Mouse (Mus musculus) ES-Bruce4 (cell line): ENCODE measurements around the gene Fastk. TPM values are rescaled to one million over a fixed set of nuclear protein-coding genes. Genes with fewer than 3 reads are reported as not detected.

Experiments used
- H3K27ac ChIP-seq: 2 replicates; pipeline ENCODE4 v1.5.1; 2012; ENCODE audit warnings: low read length, inconsistent platforms; ENCODE audit not compliant: insufficient read depth
- H3K27me3 ChIP-seq: 2 replicates; pipeline ENCODE4 v1.6.1; 2012; ENCODE audit warnings: mild to moderate bottlenecking, low read length, inconsistent platforms; ENCODE audit not compliant: control insufficient read depth, poor library complexity, insufficient read depth, severe bottlenecking
- H3K36me3 ChIP-seq: 2 replicates; pipeline ENCODE4 v1.6.1; 2012; ENCODE audit warnings: inconsistent platforms, mild to moderate bottlenecking, low read length, moderate library complexity; ENCODE audit not compliant: control insufficient read depth, poor library complexity, insufficient read depth, severe bottlenecking
- H3K4me1 ChIP-seq: one replicate; pipeline ENCODE4 v1.8.1; 2011; ENCODE audit warnings: low read length; ENCODE audit not compliant: control insufficient read depth, insufficient read depth
- H3K4me3 ChIP-seq: 2 replicates; pipeline ENCODE4 v1.5.1; 2011; ENCODE audit warnings: low read depth, mild to moderate bottlenecking, low read length
- H3K9ac ChIP-seq: 2 replicates; pipeline ENCODE4 v1.6.1; 2012; ENCODE audit warnings: low read depth, mild to moderate bottlenecking, inconsistent platforms; ENCODE audit not compliant: poor library complexity, severe bottlenecking
- H3K9me3 ChIP-seq: replicated peaks from 2 replicates; pipeline ENCODE4 v1.6.1; 2012; ENCODE audit warnings: mild to moderate bottlenecking, low read length, inconsistent platforms; ENCODE audit not compliant: control insufficient read depth, poor library complexity, insufficient read depth, severe bottlenecking
- CTCF ChIP-seq: IDR thresholded peaks from one replicate; pipeline ENCODE4 v1.8.1; 2011; ENCODE audit warnings: low read depth, low read length
- EP300 ChIP-seq: IDR thresholded peaks from 2 replicates; pipeline ENCODE4 v1.6.1; 2011; ENCODE audit warnings: low read depth, low read length; ENCODE audit not compliant: insufficient read depth
- POLR2A ChIP-seq: IDR thresholded peaks from one replicate; pipeline ENCODE4 v1.8.1; 2011; ENCODE audit warnings: low read length; ENCODE audit not compliant: insufficient read depth
- polyA plus RNA-seq: library from polyadenylated mRNA; stranded (reverse); fragments of >200 nt; gene quantifications from 2 replicates; pipeline ENCODE4 v1.2.4, GENCODE M21; 2011; ENCODE audit warnings: low read depth; ENCODE audit not compliant: missing spikeins, insufficient read depth, insufficient read length

Fastk gene
- polyA plus RNA-seq, 1 experiment: 51.6 TPM

GRCm38 (mm10) chr5:24413938-24414337 is 31.1 kb downstream of the Fastk start:
- no peaks in the 10 kb centered on the region for H3K9me3 ChIP-seq
- no peak overlapping the region for H3K9ac ChIP-seq
- H3K27ac ChIP-seq: no peak overlapping the region
- H3K4me3 ChIP-seq: peak overlapping the region; percentile 38
- no peaks in the 10 kb centered on the region for H3K27me3 ChIP-seq
- H3K36me3 ChIP-seq: no peaks in the 10 kb centered on the region
- H3K4me1 ChIP-seq: peaks cover 3% of the 10 kb centered on the region
- no peak for TF ChIP-seq EP300
- TF ChIP-seq CTCF: no peak
- no peak for TF ChIP-seq POLR2A

- no peaks in the 10 kb centered on the region for H3K27me3 ChIP-seq
- TF ChIP-seq CTCF: no peak
- no peak for TF ChIP-seq EP300
- no peak for TF ChIP-seq POLR2A
- H3K9me3 ChIP-seq: no peaks in the 10 kb centered on the region
- H3K4me1 ChIP-seq: peaks cover 3% of the 10 kb centered on the region
- no peaks in the 10 kb centered on the region for H3K36me3 ChIP-seq
- no peak within 1 kb of the TSS for H3K9ac ChIP-seq
- no peak within 1 kb of the TSS for H3K27ac ChIP-seq
- peak within 1 kb of the TSS; percentile 38 for H3K4me3 ChIP-seq
Observed at GRCm38 (mm10) chr5:24413042-24413693, 31.9 kb downstream of the Fastk start, which contains the start of gene Asic3. TSS of gene Asic3 (plus strand) at chr5:24413392.

- H3K4me3 ChIP-seq: no peak overlapping the region
- no peaks in the 10 kb centered on the region for H3K36me3 ChIP-seq
- H3K9ac ChIP-seq: no peak overlapping the region
- no peaks in the 10 kb centered on the region for H3K27me3 ChIP-seq
- H3K9me3 ChIP-seq: no peaks in the 10 kb centered on the region
- peaks cover 3% of the 10 kb centered on the region for H3K4me1 ChIP-seq
- TF ChIP-seq EP300 (no peak), POLR2A (no peak), CTCF (no peak)
- no peak overlapping the region for H3K27ac ChIP-seq
Observed at GRCm38 (mm10) chr5:24412063-24412462, 33.0 kb downstream of the Fastk start.

DNA sequence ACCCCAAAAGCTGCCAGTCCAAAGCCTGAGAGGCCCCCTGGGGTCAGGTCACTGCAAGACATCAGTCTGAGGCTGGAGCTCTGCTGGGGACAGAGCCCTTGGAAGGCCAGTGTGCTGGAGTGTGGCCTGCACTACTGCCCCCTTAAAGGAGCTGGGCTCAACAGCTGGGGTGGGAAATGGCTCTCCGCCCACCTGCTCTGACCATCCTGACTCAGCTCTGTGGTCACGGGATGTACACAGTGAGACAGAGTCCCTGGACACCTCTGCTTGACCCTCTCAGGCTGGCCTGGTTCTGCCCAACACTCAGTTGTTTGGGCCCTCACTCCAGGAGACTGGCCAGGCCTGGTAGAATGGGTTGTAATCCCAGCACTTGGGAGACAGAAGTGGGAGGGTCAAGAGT is 35.6 kb downstream of the Fastk start:
- no peak for TF ChIP-seq EP300
- TF ChIP-seq POLR2A: no peak
- no peak for TF ChIP-seq CTCF
- Histone ChIP-seq H3K27ac (no peak overlapping the region), H3K9ac (no peak overlapping the region), H3K27me3 (no peaks in the 10 kb centered on the region), H3K9me3 (no peaks in the 10 kb centered on the region), H3K36me3 (no peaks in the 10 kb centered on the region), H3K4me3 (no peak overlapping the region), H3K4me1 (no peaks in the 10 kb centered on the region)

DNA sequence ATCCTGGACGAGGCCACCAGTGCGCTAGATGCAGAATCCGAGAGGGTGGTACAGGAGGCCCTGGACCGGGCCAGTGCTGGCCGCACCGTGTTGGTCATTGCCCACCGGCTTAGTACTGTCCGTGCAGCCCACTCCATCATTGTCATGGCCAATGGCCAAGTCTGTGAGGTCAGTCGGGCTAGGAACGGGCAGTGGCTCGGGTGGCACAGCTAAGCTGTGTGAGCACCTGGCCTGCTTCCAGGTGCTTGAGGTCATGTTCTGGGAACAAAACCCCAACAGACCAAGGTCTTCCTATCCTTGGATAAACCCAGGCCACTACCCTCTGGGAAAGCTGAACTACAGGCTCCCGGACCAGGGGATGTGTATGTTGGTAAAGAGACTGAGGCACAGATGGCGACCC is 36.4 kb downstream of the Fastk start:
- H3K4me1 ChIP-seq: no peaks in the 10 kb centered on the region
- no peaks in the 10 kb centered on the region for H3K27me3 ChIP-seq
- H3K4me3 ChIP-seq: no peak overlapping the region
- no peak overlapping the region for H3K27ac ChIP-seq
- H3K9ac ChIP-seq: no peak overlapping the region
- TF ChIP-seq POLR2A: no peak
- no peak for TF ChIP-seq CTCF
- TF ChIP-seq EP300: no peak
- H3K36me3 ChIP-seq: no peaks in the 10 kb centered on the region
- H3K9me3 ChIP-seq: no peaks in the 10 kb centered on the region

- Histone ChIP-seq H3K27ac (no peak overlapping the region), H3K27me3 (no peaks in the 10 kb centered on the region), H3K9me3 (no peaks in the 10 kb centered on the region), H3K4me3 (no peak overlapping the region), H3K4me1 (no peaks in the 10 kb centered on the region), H3K9ac (no peak overlapping the region), H3K36me3 (no peaks in the 10 kb centered on the region)
- TF ChIP-seq EP300 (no peak), POLR2A (no peak), CTCF (no peak)
Observed at GRCm38 (mm10) chr5:24405389-24405876, 39.7 kb downstream of the Fastk start.
